Mouse (Mus musculus) hindbrain, postnatal 0 days (tissue): ENCODE measurements around the gene Ccnl2. TPM values are rescaled to one million over a fixed set of nuclear protein-coding genes. Genes with fewer than 3 reads are reported as not detected.
A peak's percentile ranks its signal among the peaks of the same experiment; 100 is the strongest.

Experiments used
- ATAC-seq: fragments of 200-750 bp; cut with Nextera tagmentation; 2 replicates; pipeline ENCODE4 v1.8.0; 2017; ENCODE audit warnings: mild to moderate bottlenecking, moderate TSS enrichment, moderate library complexity
- DNase-seq: peaks from one replicate; pipeline ENCODE4 v3.0.0-alpha.2; 2015; ENCODE audit warnings: low spot score
- H3K27ac ChIP-seq: fragments of 300-500 bp; sonication (generic); 2 replicates; pipeline ENCODE4 v1.5.1; 2014; ENCODE audit warnings: mild to moderate bottlenecking
- H3K27me3 ChIP-seq: fragments of 300-500 bp; sonication (generic); 2 replicates; pipeline ENCODE4 v1.6.1; 2014; ENCODE audit warnings: low read length, mixed read lengths; ENCODE audit not compliant: insufficient read depth
- H3K36me3 ChIP-seq: fragments of 300-500 bp; sonication (generic); 2 replicates; pipeline ENCODE4 v1.6.1; 2014; ENCODE audit warnings: low read length, mixed read lengths; ENCODE audit not compliant: insufficient read depth
- H3K4me1 ChIP-seq: fragments of 300-500 bp; sonication (generic); 2 replicates; pipeline ENCODE4 v1.6.1; 2014; ENCODE audit warnings: antibody characterized with exemption, low read length, mixed read lengths; ENCODE audit not compliant: insufficient read depth
- H3K4me2 ChIP-seq: fragments of 300-500 bp; sonication (generic); 2 replicates; pipeline ENCODE4 v1.6.1; 2014; ENCODE audit warnings: low read depth, mild to moderate bottlenecking, low read length, moderate library complexity, mixed read lengths
- H3K4me3 ChIP-seq: fragments of 300-500 bp; sonication (generic); 2 replicates; pipeline ENCODE4 v1.5.1; 2014; ENCODE audit warnings: low read length
- H3K9ac ChIP-seq: fragments of 300-500 bp; sonication (generic); replicated peaks from 2 replicates; pipeline ENCODE4 v1.6.1; 2014; ENCODE audit warnings: mild to moderate bottlenecking, low read length, moderate library complexity, mixed read lengths
- H3K9me3 ChIP-seq: fragments of 300-500 bp; sonication (generic); 2 replicates; pipeline ENCODE4 v1.6.1; 2016; ENCODE audit warnings: low read length, mixed read lengths
- CTCF ChIP-seq: IDR thresholded peaks from 2 replicates; pipeline ENCODE4 v1.5.1; 2016; ENCODE audit warnings: antibody characterized with exemption, control low read depth, low read depth
- WGBS: fragments of 180-500 bp; shearing (Covaris S2); extraction: QIAGEN DNeasy Blood & Tissue Kit; methylation state at CpG from one replicate; pipeline ENCODE4 v1.1.7; 2014; 5-methylcytosine and 5-hydroxymethylcytosine counted together
- polyA plus RNA-seq: library from polyadenylated mRNA; unstranded; fragments of >200 nt; fragmentation: Nextera tagmentation; extraction: Ambion mirVana; gene quantifications from 2 replicates; pipeline ENCODE4 v1.2.1, GENCODE M21; 2015
- total RNA-seq: library from RNA; depleted of rRNA; stranded (reverse); fragments of >200 nt; gene quantifications from 2 replicates; pipeline ENCODE4 v1.2.3, GENCODE M21; 2014

Ccnl2 gene
- total and polyA plus RNA-seq, 2 experiments from 2014 or later: 80.2 to 82.6 TPM

- Histone ChIP-seq H3K4me2 (peak overlapping the region; percentile 64), H3K27me3 (no peaks in the 10 kb centered on the region), H3K9ac (peak overlapping the region; percentile 77), H3K36me3 (peaks cover 13% of the 10 kb centered on the region), H3K9me3 (no peaks in the 10 kb centered on the region), H3K4me1 (peaks cover 7% of the 10 kb centered on the region; the same call in 1 of the 2 replicates), H3K27ac (peak overlapping the region; percentile 71; the same call in 1 of the 2 replicates), H3K4me3 (peak overlapping the region; percentile 89)
- DNase-seq: peak; percentile 97
- ATAC-seq: peak; percentile 98
- under 1% methylated on average over 58 of the region's 58 CpGs for WGBS
- no peak; the same call in 1 of the 2 replicates for TF ChIP-seq CTCF
These were observed 8.8 kb upstream of the Ccnl2 start for GRCm38 (mm10) chr4:155803340-155804041.

- Histone ChIP-seq H3K4me2 (no peak overlapping the region), H3K27ac (no peak overlapping the region), H3K9ac (no peak overlapping the region), H3K36me3 (peaks cover 33% of the 10 kb centered on the region), H3K4me1 (peaks cover 7% of the 10 kb centered on the region; the same call in 1 of the 2 replicates), H3K27me3 (no peaks in the 10 kb centered on the region), H3K4me3 (no peak overlapping the region), H3K9me3 (no peaks in the 10 kb centered on the region)
- TF ChIP-seq CTCF: no peak
- WGBS: 90% methylated on average over 3 of the region's 3 CpGs
- ATAC-seq (no peak), DNase-seq (no peak)
These were observed 4.4 kb upstream of the Ccnl2 start for GRCm38 (mm10) chr4:155807841-155808240.

GRCm38 (mm10) chr4:155812665-155813181 is 434 bp downstream of the Ccnl2 start:
- Histone ChIP-seq H3K27ac (peak overlapping the region; percentile 94), H3K27me3 (no peaks in the 10 kb centered on the region), H3K9me3 (no peaks in the 10 kb centered on the region), H3K36me3 (peaks cover 57% of the 10 kb centered on the region), H3K4me2 (peak overlapping the region; percentile 84), H3K4me3 (peak overlapping the region; percentile 99), H3K4me1 (peaks cover 11% of the 10 kb centered on the region; the same call in 1 of the 2 replicates), H3K9ac (peak overlapping the region; percentile 99)
- ATAC-seq: peak; percentile 41
- peak; percentile 61 for DNase-seq
- WGBS: 0% methylated on average over 49 of the region's 49 CpGs
- no peak for TF ChIP-seq CTCF

GRCm38 (mm10) chr4:155817533-155817932 is 5.2 kb downstream of the Ccnl2 start:
- Histone ChIP-seq H3K4me3 (no peak overlapping the region), H3K27ac (no peak overlapping the region), H3K4me2 (no peak overlapping the region), H3K27me3 (no peaks in the 10 kb centered on the region), H3K9me3 (no peaks in the 10 kb centered on the region), H3K9ac (no peak overlapping the region), H3K4me1 (peaks cover 11% of the 10 kb centered on the region; the same call in 1 of the 2 replicates), H3K36me3 (peaks cover 69% of the 10 kb centered on the region)
- 71% methylated on average over 4 of the region's 4 CpGs for WGBS
- DNase-seq (no peak), ATAC-seq (no peak)
- TF ChIP-seq CTCF: no peak

- peak; percentile 43 for TF ChIP-seq CTCF
- no peak for ATAC-seq
These were observed 8.7 kb downstream of the Ccnl2 start for GRCm38 (mm10) chr4:155821025-155821424.

GRCm38 (mm10) chr4:155823443-155823842 is 11.2 kb downstream of the Ccnl2 start:
- H3K4me2 ChIP-seq: no peak overlapping the region
- ATAC-seq: no peak
- no peak overlapping the region for H3K27ac ChIP-seq
- H3K4me1 ChIP-seq: no peaks in the 10 kb centered on the region
- no peak overlapping the region for H3K4me3 ChIP-seq
- WGBS: 96% methylated on average over 16 of the region's 16 CpGs
- no peak for DNase-seq
- H3K36me3 ChIP-seq: peaks cover 65% of the 10 kb centered on the region
- H3K9ac ChIP-seq: no peak overlapping the region
- no peaks in the 10 kb centered on the region for H3K9me3 ChIP-seq
- no peak for TF ChIP-seq CTCF
- H3K27me3 ChIP-seq: no peaks in the 10 kb centered on the region

More at GRCm38 (mm10) chr4:155821025-155821424, 8.7 kb downstream of the Ccnl2 start:
- 75% methylated on average over 7 of the region's 7 CpGs for whole genome bisulfite sequencing
- Histone ChIP-seq H3K36me3 (peaks cover 75% of the 10 kb centered on the region), H3K27ac (no peak overlapping the region), H3K9me3 (no peaks in the 10 kb centered on the region), H3K27me3 (no peaks in the 10 kb centered on the region), H3K4me1 (no peaks in the 10 kb centered on the region), H3K4me2 (no peak overlapping the region), H3K4me3 (no peak overlapping the region), H3K9ac (no peak overlapping the region)
- DNase-seq: peak; percentile 34

- H3K4me2 ChIP-seq: no peak overlapping the region
- TF ChIP-seq CTCF: no peak
- DNase-seq (no peak), ATAC-seq (no peak)
- 95% methylated on average over 4 of the region's 4 CpGs for WGBS
- H3K27ac ChIP-seq: no peak overlapping the region
- no peak overlapping the region for H3K4me3 ChIP-seq
- H3K9ac ChIP-seq: no peak overlapping the region
- no peaks in the 10 kb centered on the region for H3K27me3 ChIP-seq
- peaks cover 15% of the 10 kb centered on the region; the same call in 1 of the 2 replicates for H3K36me3 ChIP-seq
- no peaks in the 10 kb centered on the region for H3K9me3 ChIP-seq
- H3K4me1 ChIP-seq: peaks cover 7% of the 10 kb centered on the region
These were observed 17.6 kb downstream of the Ccnl2 start for GRCm38 (mm10) chr4:155829866-155830265.
